Mouse (Mus musculus) liver, adult 2 months (tissue): ENCODE measurements around the gene Dpf3.

Experiments used
- CTCF ChIP-seq: fragments of 200-500 bp; IDR thresholded peaks from 2 replicates; pipeline ENCODE4 v1.5.1; 2011; ENCODE audit warnings: low read depth, low read length, control low read depth
- POLR2A ChIP-seq: fragments of 200-500 bp; IDR thresholded peaks from 2 replicates; pipeline ENCODE4 v1.6.1; 2011; ENCODE audit warnings: low read length, control low read depth; ENCODE audit not compliant: insufficient read depth; ENCODE audit errors: extremely low read depth

DNA sequence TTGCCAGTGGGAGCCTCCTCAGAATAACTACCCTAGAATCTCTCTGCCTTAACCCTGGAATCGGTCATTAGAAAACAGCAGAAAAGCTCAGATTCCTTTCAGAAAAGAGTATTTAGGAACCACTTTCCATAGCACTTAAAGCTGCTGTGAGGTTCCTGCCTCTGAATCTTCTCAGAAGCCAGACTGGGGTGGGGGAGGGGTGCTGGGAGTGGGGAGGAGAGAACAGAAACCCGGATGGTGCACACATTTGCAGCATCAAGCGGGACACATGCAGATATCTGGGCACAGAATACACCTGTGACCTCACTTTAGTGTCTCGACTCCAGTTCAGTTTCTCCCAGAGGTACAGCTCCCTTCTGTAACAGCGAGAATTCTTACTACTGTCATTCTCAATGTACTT is 23.1 kb upstream of the Dpf3 start:
- TF ChIP-seq CTCF (no peak), POLR2A (no peak)
